Mouse (Mus musculus) liver, embryonic 12.5 days (tissue): ENCODE data around the gene 2200002D01Rik. TPM values are rescaled to one million over a fixed set of nuclear protein-coding genes. Genes with fewer than 3 reads are reported as not detected.
"Not testable (repeated sequence)": the region's sequence is repeated elsewhere in the genome, so short reads cannot be mapped to it uniquely, and the experiment has no call there.

ENCODE experiments used
- ATAC-seq: fragments of 200-750 bp; cut with Nextera tagmentation; 2 replicates; pipeline ENCODE4 v1.8.0; 2017; ENCODE audit warnings: moderate number of reproducible peaks, mild to moderate bottlenecking, moderate library complexity
- H3K27ac ChIP-seq: fragments of 300-500 bp; sonication (generic); 2 replicates; pipeline ENCODE4 v1.5.1; 2016; ENCODE audit warnings: mild to moderate bottlenecking
- H3K27me3 ChIP-seq: fragments of 300-500 bp; sonication (generic); replicated peaks from 2 replicates; pipeline ENCODE4 v1.6.1; 2016; ENCODE audit warnings: mild to moderate bottlenecking, moderate library complexity
- H3K36me3 ChIP-seq: fragments of 300-500 bp; sonication (generic); 2 replicates; pipeline ENCODE4 v1.6.1; 2016; ENCODE audit warnings: mild to moderate bottlenecking, moderate library complexity
- H3K4me1 ChIP-seq: fragments of 300-500 bp; sonication (generic); 2 replicates; pipeline ENCODE4 v1.6.1; 2016
- H3K4me2 ChIP-seq: fragments of 300-500 bp; sonication (generic); 2 replicates; pipeline ENCODE4 v1.6.1; 2016; ENCODE audit warnings: mild to moderate bottlenecking, moderate library complexity
- H3K4me3 ChIP-seq: fragments of 300-500 bp; sonication (generic); 2 replicates; pipeline ENCODE4 v1.5.1; 2016; ENCODE audit warnings: mild to moderate bottlenecking, moderate library complexity
- H3K9ac ChIP-seq: fragments of 300-500 bp; sonication (generic); 2 replicates; pipeline ENCODE4 v1.6.1; 2016; ENCODE audit warnings: mild to moderate bottlenecking, moderate library complexity
- H3K9me3 ChIP-seq: fragments of 300-500 bp; sonication (generic); replicated peaks from 2 replicates; pipeline ENCODE4 v1.6.1; 2016; ENCODE audit warnings: mild to moderate bottlenecking, moderate library complexity
- WGBS: fragments of 180-500 bp; shearing (Covaris S2); methylation state at CpG from one replicate; pipeline ENCODE4 v1.1.7; 2016; ENCODE audit not compliant: insufficient replicate concordance; 5-methylcytosine and 5-hydroxymethylcytosine counted together
- polyA plus RNA-seq: library from polyadenylated mRNA; unstranded; fragments of >200 nt; fragmentation: Nextera tagmentation; extraction: Ambion mirVana; gene quantifications from 2 replicates; pipeline ENCODE4 v1.2.1, GENCODE M21; 2016

2200002D01Rik gene
- polyA plus RNA-seq, 1 experiment from 2014 or later = 3.9 TPM

GRCm38 (mm10) chr7:29247314-29247700 lies 959 bp downstream of the 2200002D01Rik start:
- Histone ChIP-seq H3K4me3 (peak overlapping the region; percentile 47), H3K9ac (peak overlapping the region; percentile 61), H3K27me3 (no peaks in the 10 kb centered on the region), H3K36me3 (peaks cover 27% of the 10 kb centered on the region), H3K4me1 (peaks cover 28% of the 10 kb centered on the region), H3K27ac (no peak overlapping the region), H3K9me3 (no peaks in the 10 kb centered on the region), H3K4me2 (peak overlapping the region; percentile 85)
- ATAC-seq = no peak
- WGBS = 27% methylated on average over 16 of the region's 16 CpGs

GRCm38 (mm10) chr7:29246619-29247313 lies 1.5 kb downstream of the 2200002D01Rik start:
- Histone ChIP-seq H3K36me3 (peaks cover 27% of the 10 kb centered on the region), H3K4me2 (peak overlapping the region; percentile 85), H3K27ac (no peak overlapping the region), H3K4me1 (peaks cover 28% of the 10 kb centered on the region), H3K4me3 (no peak overlapping the region), H3K9me3 (no peaks in the 10 kb centered on the region), H3K9ac (no peak overlapping the region), H3K27me3 (no peaks in the 10 kb centered on the region)
- WGBS = 81% methylated on average over 21 of the region's 21 CpGs
- ATAC-seq = no peak

- H3K27ac ChIP-seq = no peak overlapping the region
- 85% methylated on average over 5 of the region's 5 CpGs for WGBS
- H3K27me3 ChIP-seq = no peaks in the 10 kb centered on the region
- no peak overlapping the region for H3K4me2 ChIP-seq
- H3K36me3 ChIP-seq = peaks cover 28% of the 10 kb centered on the region
- no peak for ATAC-seq
- H3K4me1 ChIP-seq = peaks cover 30% of the 10 kb centered on the region
- H3K4me3 ChIP-seq = no peak overlapping the region
- no peaks in the 10 kb centered on the region for H3K9me3 ChIP-seq
- H3K9ac ChIP-seq = no peak overlapping the region
These were observed 2.3 kb downstream of the 2200002D01Rik start for GRCm38 (mm10) chr7:29246015-29246414.

- Histone ChIP-seq H3K27ac (no peak overlapping the region), H3K9me3 (no peaks in the 10 kb centered on the region), H3K4me3 (no peak overlapping the region), H3K9ac (no peak overlapping the region), H3K36me3 (peaks cover 32% of the 10 kb centered on the region), H3K27me3 (no peaks in the 10 kb centered on the region), H3K4me1 (peaks cover 36% of the 10 kb centered on the region), H3K4me2 (no peak overlapping the region)
- 68% methylated on average over 7 of the region's 7 CpGs for WGBS
- no peak for ATAC-seq
These were observed 3.4 kb downstream of the 2200002D01Rik start for GRCm38 (mm10) chr7:29244732-29245416.

- 2% methylated on average over 60 of the region's 60 CpGs for WGBS
These were observed 10.0 kb downstream of the 2200002D01Rik start, which contains the start of gene Yif1b for GRCm38 (mm10) chr7:29238019-29238967. TSS of gene Yif1b (plus strand) at chr7:29238329.

GRCm38 (mm10) chr7:29237596-29237995 lies 10.7 kb downstream of the 2200002D01Rik start:
- Histone ChIP-seq H3K4me3 (peak overlapping the region; percentile 61), H3K4me2 (peak overlapping the region; percentile 77), H3K4me1 (peaks cover 30% of the 10 kb centered on the region), H3K9ac (peak overlapping the region; percentile 72), H3K27me3 (peaks cover 12% of the 10 kb centered on the region), H3K27ac (peak overlapping the region; percentile 89)
- WGBS = 26% methylated on average over 6 of the region's 6 CpGs
- not testable (repeated sequence) for ATAC-seq, H3K36me3 ChIP-seq, H3K9me3 ChIP-seq

More at GRCm38 (mm10) chr7:29238019-29238967, 10.0 kb downstream of the 2200002D01Rik start, which contains the start of gene Yif1b:
- Histone ChIP-seq H3K9me3 (no peaks in the 10 kb centered on the region), H3K9ac (peak within 1 kb of the TSS; percentile 72), H3K4me3 (peak within 1 kb of the TSS; percentile 61), H3K27ac (peak within 1 kb of the TSS; percentile 89), H3K4me1 (peaks cover 30% of the 10 kb centered on the region), H3K36me3 (0 out of 2 replicates have a peak, but pooled peaks cover 5% of the 10 kb centered on the region), H3K27me3 (peaks cover 5% of the 10 kb centered on the region; the same call in 1 of the 2 replicates), H3K4me2 (peak within 1 kb of the TSS; percentile 77)
- peak; percentile 94 for ATAC-seq

- Histone ChIP-seq H3K4me2 (no peak overlapping the region), H3K9ac (no peak overlapping the region), H3K4me3 (no peak overlapping the region), H3K27ac (no peak overlapping the region), H3K9me3 (no peaks in the 10 kb centered on the region), H3K36me3 (0 out of 2 replicates have a peak, but pooled peaks cover 5% of the 10 kb centered on the region), H3K27me3 (peaks cover 22% of the 10 kb centered on the region), H3K4me1 (peaks cover 39% of the 10 kb centered on the region)
- WGBS = 47% methylated on average over 4 of the region's 4 CpGs
- no peak for ATAC-seq
These were observed 11.7 kb downstream of the 2200002D01Rik start for GRCm38 (mm10) chr7:29236593-29236992.

- ATAC-seq = no peak
- Histone ChIP-seq H3K36me3 (no peaks in the 10 kb centered on the region), H3K4me3 (no peak overlapping the region), H3K4me2 (no peak overlapping the region), H3K4me1 (peaks cover 30% of the 10 kb centered on the region), H3K9ac (no peak overlapping the region), H3K27me3 (peaks cover 40% of the 10 kb centered on the region), H3K9me3 (no peaks in the 10 kb centered on the region), H3K27ac (no peak overlapping the region)
- 72% methylated on average over 5 of the region's 5 CpGs for WGBS
These were observed 13.6 kb downstream of the 2200002D01Rik start for GRCm38 (mm10) chr7:29234661-29235060.

GRCm38 (mm10) chr7:29233745-29234144 lies 14.5 kb downstream of the 2200002D01Rik start:
- 46% methylated on average over 6 of the region's 6 CpGs for WGBS
- no peaks in the 10 kb centered on the region for H3K9me3 ChIP-seq
- no peak for ATAC-seq
- H3K4me3 ChIP-seq = no peak overlapping the region
- H3K9ac ChIP-seq = no peak overlapping the region
- peaks cover 21% of the 10 kb centered on the region for H3K4me1 ChIP-seq
- no peak overlapping the region for H3K27ac ChIP-seq
- H3K4me2 ChIP-seq = no peak overlapping the region
- no peaks in the 10 kb centered on the region for H3K36me3 ChIP-seq
- peaks cover 49% of the 10 kb centered on the region for H3K27me3 ChIP-seq

GRCm38 (mm10) chr7:29232247-29233013 lies 15.8 kb downstream of the 2200002D01Rik start, which contains the start of gene Kcnk6:
TSS of gene Kcnk6 (minus strand) at chr7:29232515.
- 1% methylated on average over 44 of the region's 62 CpGs for WGBS
- Histone ChIP-seq H3K9ac (peak within 1 kb of the TSS; percentile 66), H3K4me1 (peaks cover 15% of the 10 kb centered on the region), H3K4me2 (peak within 1 kb of the TSS; percentile 80), H3K27me3 (peaks cover 52% of the 10 kb centered on the region), H3K36me3 (no peaks in the 10 kb centered on the region), H3K9me3 (no peaks in the 10 kb centered on the region), H3K4me3 (peak within 1 kb of the TSS; percentile 60), H3K27ac (peak within 1 kb of the TSS; percentile 56)
- no peak for ATAC-seq

- Histone ChIP-seq H3K4me2 (peak overlapping the region; percentile 80), H3K27ac (peak overlapping the region; percentile 56; the same call in 1 of the 2 replicates), H3K9me3 (no peaks in the 10 kb centered on the region), H3K4me1 (peaks cover 14% of the 10 kb centered on the region), H3K36me3 (no peaks in the 10 kb centered on the region), H3K27me3 (peaks cover 52% of the 10 kb centered on the region), H3K9ac (no peak overlapping the region), H3K4me3 (peak overlapping the region; percentile 60)
- no peak for ATAC-seq
- WGBS = 29% methylated on average over 3 of the region's 3 CpGs
These were observed 16.7 kb downstream of the 2200002D01Rik start for GRCm38 (mm10) chr7:29231517-29231916.
